Comparison of ENCODE assay signal across 9 mouse cellular contexts in the genomic region with DNA sequence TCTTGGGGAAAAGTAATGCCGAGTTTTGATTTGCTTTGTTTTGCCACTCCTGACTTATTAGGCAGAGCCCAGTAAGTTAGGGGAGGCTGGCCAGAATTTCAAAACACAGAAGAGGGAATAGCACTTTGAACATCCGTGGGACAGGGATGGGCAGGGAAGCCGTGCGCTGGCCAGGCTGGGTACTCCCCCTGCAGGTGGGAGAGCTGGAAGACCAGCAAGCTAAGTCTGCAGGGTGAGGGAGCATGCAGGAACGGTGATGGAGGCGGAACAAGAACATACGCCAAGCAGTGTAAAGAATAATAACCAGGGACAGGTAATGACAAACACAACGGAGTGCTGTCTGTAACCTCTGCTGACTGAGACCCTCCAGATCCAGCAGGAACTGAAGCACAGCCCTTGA. TPM values are rescaled to one million over a fixed set of nuclear protein-coding genes. Genes with fewer than 3 reads are reported as not detected.
DNase-seq lines count a peak whose midpoint lies in the region; ATAC-seq and TF ChIP-seq lines count a peak whose summit lies in the region.
"Had no signal": no experiment of that assay in that cellular context is flagged by ENCODE, and none has a peak within 500 bp of the region (broad histone marks: within the 10 kb centered on the region; RNA-seq: fewer than 3 reads in every experiment).

No protein-coding gene starts in this region.

- TF ChIP-seq RAD21 in CH12.LX (IDR thresholded peaks at IDR 0.05; ENCODE audit: low read depth, low read length): peak; percentile 40

- TF ChIP-seq POLR2A in CH12.LX (IDR thresholded peaks at IDR 0.05; ENCODE audit: low read depth, low read length): no peak
- TF ChIP-seq POLR2A in brain, embryonic 14.5 days (IDR thresholded peaks at IDR 0.05; ENCODE audit: borderline replicate concordance, extremely low read depth, insufficient read depth, insufficient read length, poor library complexity, severe bottlenecking): no peak
- no peak for TF ChIP-seq POLR2A in limb, embryonic 14.5 days (IDR thresholded peaks at IDR 0.05; ENCODE audit: borderline replicate concordance, extremely low read depth, insufficient read depth, insufficient read length)

- no peak overlapping the region for H3K4me3 ChIP-seq in heart, embryonic 15.5 days
- H3K4me3 ChIP-seq in heart, embryonic 11.5 days (ENCODE audit: low read depth, low read length): no peak overlapping the region
- no peak overlapping the region for H3K4me3 ChIP-seq in CH12.LX (replicated peaks in 1 of 3; ENCODE audit: low read depth in 2 of 3, low read length in 2 of 3, poor library complexity in 1 of 3)
- H3K4me3 ChIP-seq in limb, embryonic 14.5 days (replicated peaks; ENCODE audit: low read length): no peak overlapping the region
- H3K4me3 ChIP-seq: limb, embryonic 15.5 days had no signal

- no peak overlapping the region for H3K4me2 ChIP-seq in heart, embryonic 15.5 days
- H3K4me2 ChIP-seq in heart, embryonic 11.5 days: no peak overlapping the region
- no peak overlapping the region for H3K4me2 ChIP-seq in CH12.LX (ENCODE audit: insufficient read depth, low read depth, poor library complexity, severe bottlenecking)
- no peak overlapping the region for H3K4me2 ChIP-seq in limb, embryonic 14.5 days (replicated peaks; ENCODE audit: low read depth, low read length, severe bottlenecking)
- H3K4me2 ChIP-seq: limb, embryonic 15.5 days had no signal

- peaks cover 47% of the 10 kb centered on the region for H3K4me1 ChIP-seq in heart, embryonic 15.5 days (replicated peaks)
- H3K4me1 ChIP-seq in heart, embryonic 11.5 days (ENCODE audit: control insufficient read depth, insufficient read depth, low read length): peaks cover 37% of the 10 kb centered on the region
- H3K4me1 ChIP-seq in CH12.LX (ENCODE audit: control insufficient read depth in 1 of 2, insufficient read depth in 2 of 2): peaks cover 6 to 51% of the 10 kb centered on the region in 2 experiments
- peaks cover 5% of the 10 kb centered on the region for H3K4me1 ChIP-seq in limb, embryonic 14.5 days (ENCODE audit: control insufficient read depth, insufficient read depth, low read length)

- WGBS in heart, embryonic 15.5 days: 20% methylated on average over 8 of the region's 8 CpGs
- 21% methylated on average over 8 of the region's 8 CpGs for WGBS in heart, embryonic 11.5 days (ENCODE audit: insufficient replicate concordance)
- 24% methylated on average over 8 of the region's 8 CpGs for WGBS in limb, embryonic 14.5 days

- peak in 1 of 2 experiments; percentile 52; a peak in 2 of 4 replicates for TF ChIP-seq CTCF in CH12.LX (conservative IDR thresholded peaks at IDR 0.05 in 1 of 2, IDR thresholded peaks at IDR 0.05 in 1 of 2; ENCODE audit: low read depth in 2 of 2, low read length in 2 of 2)
- peak; percentile 56; the same call in 1 of the 2 replicates for TF ChIP-seq CTCF in brain, embryonic 14.5 days (IDR thresholded peaks at IDR 0.05; ENCODE audit: borderline replicate concordance, extremely low read depth, insufficient read depth, insufficient read length)

- 0 out of 2 replicates have a peak, but pooled peaks have one; percentile 47 for ATAC-seq in heart, embryonic 15.5 days (replicated peaks; ENCODE audit: insufficient number of reproducible peaks, insufficient read depth, low FRiP score, low read depth)
- no peak for ATAC-seq in heart, embryonic 11.5 days (replicated peaks; ENCODE audit: insufficient number of reproducible peaks, low FRiP score, low TSS enrichment)
- peak; percentile 60; the same call in 1 of the 2 replicates for ATAC-seq in limb, embryonic 14.5 days (ENCODE audit: low FRiP score, low read depth)

- no peaks in the 10 kb centered on the region for H3K9me3 ChIP-seq in heart, embryonic 15.5 days (replicated peaks)
- H3K9me3 ChIP-seq in heart, embryonic 11.5 days (replicated peaks; ENCODE audit: control insufficient read depth, low read length): no peaks in the 10 kb centered on the region
- H3K9me3 ChIP-seq in CH12.LX (replicated peaks; ENCODE audit: low read length): no peaks in the 10 kb centered on the region
- H3K9me3 ChIP-seq in limb, embryonic 14.5 days (ENCODE audit: control insufficient read depth, low read length): no peaks in the 10 kb centered on the region
- H3K9me3 ChIP-seq: limb, embryonic 15.5 days had no signal

- H3K36me3 ChIP-seq in heart, embryonic 15.5 days: no peaks in the 10 kb centered on the region
- no peaks in the 10 kb centered on the region for H3K36me3 ChIP-seq in heart, embryonic 11.5 days (ENCODE audit: control insufficient read depth, insufficient read depth, low read length)
- no peaks in the 10 kb centered on the region for H3K36me3 ChIP-seq in CH12.LX (replicated peaks in 1 of 2; ENCODE audit: control insufficient read depth in 1 of 2, insufficient read depth in 1 of 2, low read length in 1 of 2)
- no peaks in the 10 kb centered on the region for H3K36me3 ChIP-seq in limb, embryonic 14.5 days (ENCODE audit: control insufficient read depth, insufficient read depth, low read length)
- H3K36me3 ChIP-seq: limb, embryonic 15.5 days had no signal

- H3K79me2 ChIP-seq in CH12.LX (replicated peaks; ENCODE audit: control insufficient read depth, extremely low read depth, insufficient read depth, poor library complexity, severe bottlenecking): no peaks in the 10 kb centered on the region

- in situ Hi-C loops in CH12.LX (cut with MboI; ENCODE audit: low pct_ligation_motif_present, low pct_unique_long_range_greater_than_20kb, low sequenced_read_pairs): loop anchor here (25.0 kb wide), 1 partner anchor 455 kb away; no protein-coding TSS in a partner anchor

- no peak for DNase-seq in CH12.LX (ENCODE audit: extremely low read depth)
- DNase-seq in brain, embryonic 14.5 days (ENCODE audit: low read depth): peak; percentile 51
- DNase-seq in limb, embryonic 14.5 days (ENCODE audit: low spot score): no peak
- DNase-seq in testis, postnatal 14 days (ENCODE audit: low spot score): peak; percentile 21
- DNase-seq in right cerebral cortex, adult 2 months (ENCODE audit: low spot score in 2 of 2): no peak
- DNase-seq in right cerebral cortex, adult 18-20 months: no peak

- TF ChIP-seq EP300 in CH12.LX (IDR thresholded peaks at IDR 0.05; ENCODE audit: low read length): no peak

- H3K27me3 ChIP-seq in heart, embryonic 15.5 days: no peaks in the 10 kb centered on the region
- H3K27me3 ChIP-seq in heart, embryonic 11.5 days (ENCODE audit: control insufficient read depth, insufficient read depth, low read length): no peaks in the 10 kb centered on the region
- no peaks in the 10 kb centered on the region for H3K27me3 ChIP-seq in CH12.LX (replicated peaks)
- no peaks in the 10 kb centered on the region for H3K27me3 ChIP-seq in limb, embryonic 14.5 days (ENCODE audit: control insufficient read depth, insufficient read depth, low read length)
- H3K27me3 ChIP-seq: limb, embryonic 15.5 days had no signal

- dilution Hi-C loops in CH12.LX (cut with MboI; ENCODE audit: extremely low pct_ligation_motif_present, extremely low pct_unique_long_range_greater_than_20kb, low sequenced_read_pairs): no loop called here

- H3K9ac ChIP-seq in heart, embryonic 15.5 days: no peak overlapping the region
- no peak overlapping the region for H3K9ac ChIP-seq in heart, embryonic 11.5 days (ENCODE audit: low read depth, low read length)
- no peak overlapping the region for H3K9ac ChIP-seq in CH12.LX (ENCODE audit: insufficient read depth, low read depth)
- H3K9ac ChIP-seq in limb, embryonic 14.5 days (ENCODE audit: low read depth, low read length, severe bottlenecking): no peak overlapping the region
- H3K9ac ChIP-seq: limb, embryonic 15.5 days had no signal

- H3K27ac ChIP-seq in heart, embryonic 15.5 days: no peak overlapping the region
- H3K27ac ChIP-seq in heart, embryonic 11.5 days (ENCODE audit: low read depth, low read length): no peak overlapping the region
- no peak overlapping the region for H3K27ac ChIP-seq in CH12.LX (ENCODE audit: insufficient read depth, low read depth)
- no peak overlapping the region for H3K27ac ChIP-seq in limb, embryonic 14.5 days (replicated peaks; ENCODE audit: low read depth, low read length)
- H3K27ac ChIP-seq: limb, embryonic 15.5 days had no signal

TF ChIP-seq in CH12.LX, 34 proteins besides CTCF, POLR2A, EP300 and RAD21:
- TF ChIP-seq UBTF (IDR thresholded peaks at IDR 0.05; ENCODE audit: low read depth, low read length) (no peak), SMC3 (IDR thresholded peaks at IDR 0.05; ENCODE audit: low read depth, low read length) (peak; percentile 50)

RNA-seq across cellular contexts. Expression of a gene that starts 55.5 kb away (rescaled TPM):
- polyA plus RNA-seq in heart, embryonic 15.5 days (2015; fragmentation: Nextera tagmentation; extraction: Ambion mirVana): 21.4 and 23.0 TPM in 2 replicates
- 22.5 and 26.7 TPM in 2 replicates for polyA plus RNA-seq in heart, embryonic 11.5 days (2014; fragmentation: Nextera tagmentation; extraction: Ambion mirVana)
- total RNA-seq in CH12.LX (2012; rRNA removed) (13.3 and 15.9 TPM in 2 replicates), CH12.LX (2014; rRNA removed) (11.9 and 13.6 TPM in 2 replicates)
- 11.9 and 17.6 TPM in 2 replicates for polyA plus RNA-seq in CH12.LX (2012; ENCODE audit: insufficient read length, low read depth)
- 23.6 and 30.4 TPM in 2 replicates for polyA plus RNA-seq in brain, embryonic 14.5 days (2012; rRNA removed)
- 11.0 and 13.1 TPM in 2 replicates for polyA plus RNA-seq in limb, embryonic 14.5 days (2012; rRNA removed)
- polyA plus RNA-seq in limb, embryonic 14.5 days (2014; fragmentation: Nextera tagmentation; extraction: Ambion mirVana): 15.2 and 23.6 TPM in 2 replicates

Comparison
In these comparisons a context has a peak if more than half of its experiments do, and no peak if none do; other contexts are left out.
1. DNase-seq: peak in brain, embryonic 14.5 days (single experiment) and testis, postnatal 14 days (single experiment); none in CH12.LX (single experiment), limb, embryonic 14.5 days (single experiment), right cerebral cortex, adult 2 months (0 of 2) and right cerebral cortex, adult 18-20 months (single experiment).